Mouse (Mus musculus) embryo, embryonic 9.5 days (tissue): ENCODE data around the gene Ggta1.

Experiments used
- DNase-seq: peaks from one replicate; pipeline ENCODE4 v3.0.0-alpha.2; 2017; ENCODE audit errors: extremely low spot score

Ggta1 gene

GRCm38 (mm10) chr2:35407266-35407665 lies 55.8 kb downstream of the Ggta1 start:
- DNase-seq: no peak

- DNase-seq: no peak
Measured at GRCm38 (mm10) chr2:35406611-35407010, 56.4 kb downstream of the Ggta1 start.

DNA sequence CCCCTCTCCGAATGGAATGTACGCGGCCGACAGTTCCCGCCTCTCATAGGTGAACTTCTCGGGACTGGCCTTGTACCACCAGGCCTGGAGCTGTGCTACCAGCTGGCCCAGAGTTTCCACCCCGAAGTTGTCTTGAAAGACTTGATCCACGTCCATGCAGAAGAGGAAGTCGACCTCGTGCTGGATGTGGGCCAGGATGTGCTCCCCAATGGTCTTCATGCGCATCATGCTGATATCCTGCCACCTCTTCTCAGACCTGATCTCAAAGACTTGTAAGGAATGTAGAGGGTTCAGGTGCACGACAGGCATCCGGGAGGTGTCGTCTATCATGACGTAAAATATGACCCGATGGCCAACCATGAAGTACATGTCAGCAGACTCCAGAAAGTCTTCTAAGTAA lies 60.6 kb downstream of the Ggta1 start:
- no peak for DNase-seq

GRCm38 (mm10) chr2:35400739-35401138 lies 62.3 kb downstream of the Ggta1 start:
- no peak for DNase-seq

DNA sequence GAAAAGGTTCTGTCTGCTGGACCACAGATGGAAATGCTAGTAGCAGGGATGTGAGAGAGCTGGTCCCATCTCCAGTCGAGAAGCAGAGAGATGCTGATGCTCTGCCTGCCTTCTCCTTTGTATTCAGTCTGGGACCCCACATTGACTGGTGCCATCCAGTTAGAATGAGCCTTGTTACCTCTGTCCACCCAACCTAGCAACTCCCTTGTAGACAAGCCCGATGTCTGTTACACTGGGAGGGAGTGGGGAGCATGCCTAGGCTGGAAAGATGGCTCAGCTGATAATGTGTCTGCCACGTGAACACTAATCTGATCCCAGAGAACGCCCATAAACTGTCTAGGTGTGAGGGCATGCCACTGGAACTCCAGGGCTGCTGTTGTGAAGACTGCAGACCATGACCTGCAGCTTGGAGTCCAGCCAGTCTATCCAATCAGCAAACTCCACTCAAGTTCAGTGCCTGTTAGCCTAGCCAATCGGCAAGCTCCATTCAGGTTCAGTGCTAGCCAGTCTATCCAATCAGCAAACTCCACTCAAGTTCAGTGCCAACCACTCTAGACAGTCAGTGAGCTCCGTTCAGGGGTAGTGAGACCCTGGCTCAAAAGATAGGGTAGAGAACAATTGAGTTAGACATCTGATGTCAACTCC lies 64.7 kb downstream of the Ggta1 start:
- no peak for DNase-seq

- peak; percentile 50 for DNase-seq
Measured at GRCm38 (mm10) chr2:35397590-35398173, 65.3 kb downstream of the Ggta1 start.

DNA sequence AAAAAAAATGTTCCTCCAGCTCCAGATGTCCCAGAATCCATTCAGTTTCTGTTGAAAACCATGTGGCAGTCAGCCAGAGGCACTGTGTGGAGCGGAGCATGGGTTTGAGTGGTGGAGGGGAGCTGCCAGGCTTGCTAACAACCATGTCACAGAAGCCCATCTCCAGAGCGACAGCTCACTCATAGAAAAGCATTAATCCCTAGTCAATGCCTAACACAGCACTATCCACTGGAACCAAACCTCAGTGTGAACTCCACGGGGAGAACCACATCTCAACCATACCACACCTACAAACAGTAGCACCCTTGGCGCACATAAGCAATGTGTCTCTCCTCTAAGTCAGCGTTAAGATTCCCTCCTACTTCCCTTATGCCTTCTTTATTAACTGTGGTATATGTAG lies 65.9 kb downstream of the Ggta1 start, which contains the start of gene 4930402F06Rik:
4930402F06Rik (minus strand) TSS at position 80 of the 400 bp plus-strand sequence.
- DNase-seq: no peak

DNA sequence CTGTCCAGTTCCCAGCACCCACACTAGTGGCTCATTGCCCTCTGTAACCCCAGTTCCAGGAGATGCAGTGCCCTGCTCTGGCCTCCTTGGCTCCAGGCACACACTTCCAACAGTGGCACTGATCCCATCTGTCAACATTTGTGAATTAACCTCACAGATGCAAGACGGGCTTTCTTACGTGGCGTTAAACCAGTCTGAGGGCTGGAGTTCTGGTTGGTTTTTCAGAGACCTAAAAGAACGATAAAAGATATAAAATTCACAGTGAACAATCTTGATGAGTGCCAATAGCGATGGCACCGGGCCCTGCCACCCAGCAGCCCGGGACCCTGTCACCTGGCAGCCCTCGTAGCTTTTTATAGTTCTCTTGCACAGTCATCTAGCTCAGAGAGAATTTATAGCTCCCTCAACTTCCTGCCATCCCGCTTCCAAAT lies 77.6 kb downstream of the Ggta1 start:
- no peak for DNase-seq

DNA sequence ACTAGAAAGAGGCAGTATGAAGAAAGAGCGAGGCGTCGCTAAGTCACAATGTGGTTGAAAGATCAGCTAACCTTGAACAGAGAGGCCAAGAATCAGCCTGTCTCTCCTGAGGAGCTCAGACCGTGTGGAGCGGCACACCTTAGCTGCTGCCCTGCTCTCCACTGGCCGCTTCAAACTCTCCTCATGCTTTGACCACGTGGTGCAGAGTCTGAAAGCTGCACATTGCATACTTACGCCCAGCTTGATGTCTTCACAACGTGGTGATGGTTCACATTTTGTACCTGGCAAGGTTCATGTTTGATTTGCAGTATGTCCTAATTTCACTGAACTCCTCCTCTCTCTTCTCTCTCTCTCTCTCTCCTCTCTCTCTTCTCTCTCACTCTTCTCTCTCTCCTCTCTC lies 83.7 kb downstream of the Ggta1 start:
- no peak for DNase-seq

- no peak for DNase-seq
Measured at GRCm38 (mm10) chr2:35377600-35377999, 85.4 kb downstream of the Ggta1 start.

DNA sequence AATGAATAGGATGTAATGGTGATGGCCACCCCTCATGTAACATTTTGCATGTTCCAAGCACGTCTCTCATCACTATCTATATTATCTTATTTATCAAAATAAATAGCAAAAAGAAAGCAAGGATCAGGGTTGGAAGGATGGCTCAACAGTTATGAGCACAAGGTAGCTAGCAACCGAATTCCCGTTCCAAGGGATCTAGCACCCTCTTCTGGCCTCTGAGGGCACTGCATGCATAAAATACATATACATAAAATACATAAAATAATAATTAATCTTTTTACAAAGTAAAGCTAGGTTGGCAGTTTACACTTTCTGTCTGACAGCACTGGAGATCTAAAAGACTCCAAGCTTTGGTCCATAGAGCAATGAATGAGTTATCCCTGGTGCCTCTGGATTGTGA lies 90.0 kb downstream of the Ggta1 start:
- DNase-seq: peak; percentile 31

DNA sequence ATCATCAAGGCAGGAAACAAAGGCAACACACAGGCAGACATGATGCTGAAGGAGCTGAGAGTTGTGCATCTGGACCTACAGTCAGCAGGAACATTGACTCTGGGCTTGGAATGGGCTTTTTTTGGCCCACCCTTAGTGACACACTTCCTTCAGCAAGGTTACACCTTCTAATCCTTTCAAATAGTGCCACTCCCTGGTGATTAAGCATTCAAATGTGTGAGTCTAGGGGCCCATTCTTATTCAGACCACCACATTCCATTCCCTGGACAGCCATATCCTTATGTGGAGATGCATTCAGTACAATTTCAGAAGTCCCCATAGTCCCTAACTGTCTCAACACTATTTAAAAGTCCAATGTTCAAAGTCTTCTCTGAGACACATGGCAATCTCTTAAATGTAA lies 92.3 kb downstream of the Ggta1 start:
- no peak for DNase-seq

DNA sequence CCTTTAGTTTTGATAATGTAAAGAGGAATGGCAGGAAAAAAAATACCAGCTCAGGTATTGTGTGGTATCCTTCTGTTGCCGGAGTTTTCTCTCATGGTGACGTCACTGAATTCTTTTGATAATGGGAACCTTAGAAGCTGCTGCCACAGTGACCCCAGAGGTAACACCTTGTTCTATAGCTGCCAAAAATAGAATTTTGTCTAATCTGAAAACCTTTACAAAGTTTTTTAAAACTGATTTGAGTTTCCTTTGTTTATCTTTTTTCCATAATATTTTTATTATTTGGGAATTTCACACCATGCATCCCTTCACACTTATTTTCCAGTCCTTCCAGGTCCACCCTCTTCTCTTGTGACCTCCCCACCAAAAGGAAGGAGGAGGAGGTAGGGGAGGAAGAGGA lies 95.4 kb downstream of the Ggta1 start, which contains the start of gene 4930568D16Rik:
4930568D16Rik (minus strand) TSS at position 101 of the 400 bp plus-strand sequence.
- no peak for DNase-seq
